Mouse (Mus musculus) liver, adult 2 months (tissue): ENCODE data around the gene Tstd2. TPM values are rescaled to one million over a fixed set of nuclear protein-coding genes. Genes with fewer than 3 reads are reported as not detected.

Source experiments
- DNase-seq: peaks from one replicate; pipeline ENCODE4 v3.0.0-alpha.2; 2011; ENCODE audit warnings: low read depth, low spot score; ENCODE audit errors: extremely low read depth
- H3K27ac ChIP-seq: fragments of 200-500 bp; replicated peaks from 2 replicates; pipeline ENCODE4 v1.5.1; 2012; ENCODE audit warnings: low read depth, mild to moderate bottlenecking, control low read depth, inconsistent platforms, low read length; ENCODE audit not compliant: insufficient read depth
- H3K27me3 ChIP-seq: fragments of 200-500 bp; 2 replicates; pipeline ENCODE4 v1.6.1; 2012; ENCODE audit warnings: mild to moderate bottlenecking, moderate library complexity, low read length, inconsistent platforms; ENCODE audit not compliant: control insufficient read depth, insufficient read depth
- H3K36me3 ChIP-seq: fragments of 200-500 bp; 2 replicates; pipeline ENCODE4 v1.6.1; 2012; ENCODE audit warnings: low read length, inconsistent platforms; ENCODE audit not compliant: control insufficient read depth, insufficient read depth
- H3K4me1 ChIP-seq: fragments of 200-500 bp; 2 replicates; pipeline ENCODE4 v1.6.1; 2011; ENCODE audit warnings: low read length; ENCODE audit not compliant: control insufficient read depth, insufficient read depth
- H3K4me3 ChIP-seq: fragments of 200-500 bp; 2 replicates; pipeline ENCODE4 v1.5.1; 2011; ENCODE audit warnings: low read depth, mild to moderate bottlenecking, control low read depth, low read length, moderate library complexity; ENCODE audit not compliant: insufficient read depth
- H3K79me2 ChIP-seq: fragments of 200-500 bp; 2 replicates; pipeline ENCODE4 v1.6.1; 2012; ENCODE audit warnings: inconsistent platforms, mild to moderate bottlenecking, low read length, moderate library complexity; ENCODE audit not compliant: control insufficient read depth, insufficient read depth
- H3K9ac ChIP-seq: fragments of 200-500 bp; 2 replicates; pipeline ENCODE4 v1.6.1; 2012; ENCODE audit warnings: low read depth, mild to moderate bottlenecking, control low read depth, inconsistent platforms, low read length
- CTCF ChIP-seq: fragments of 200-500 bp; IDR thresholded peaks from 2 replicates; pipeline ENCODE4 v1.5.1; 2011; ENCODE audit warnings: low read depth, low read length, control low read depth
- POLR2A ChIP-seq: fragments of 200-500 bp; IDR thresholded peaks from 2 replicates; pipeline ENCODE4 v1.6.1; 2011; ENCODE audit warnings: low read length, control low read depth; ENCODE audit not compliant: insufficient read depth; ENCODE audit errors: extremely low read depth
- WGBS: fragments of 180-500 bp; shearing (Covaris S2); methylation state at CpG from one replicate; pipeline ENCODE4 v1.1.7; 2018; 5-methylcytosine and 5-hydroxymethylcytosine counted together
- polyA plus RNA-seq: library from polyadenylated mRNA; depleted of rRNA; stranded (reverse); fragments of >200 nt; gene quantifications from 2 replicates; pipeline ENCODE4 v1.2.3, GENCODE M21; 2012
- total RNA-seq: library from RNA; depleted of rRNA; stranded (reverse); fragments of >200 nt; gene quantifications from 2 replicates; pipeline ENCODE4 v1.2.3, GENCODE M21; 2014

The Tstd2 gene
- total and polyA plus RNA-seq, 2 experiments: 10.5 to 13.0 TPM

DNA sequence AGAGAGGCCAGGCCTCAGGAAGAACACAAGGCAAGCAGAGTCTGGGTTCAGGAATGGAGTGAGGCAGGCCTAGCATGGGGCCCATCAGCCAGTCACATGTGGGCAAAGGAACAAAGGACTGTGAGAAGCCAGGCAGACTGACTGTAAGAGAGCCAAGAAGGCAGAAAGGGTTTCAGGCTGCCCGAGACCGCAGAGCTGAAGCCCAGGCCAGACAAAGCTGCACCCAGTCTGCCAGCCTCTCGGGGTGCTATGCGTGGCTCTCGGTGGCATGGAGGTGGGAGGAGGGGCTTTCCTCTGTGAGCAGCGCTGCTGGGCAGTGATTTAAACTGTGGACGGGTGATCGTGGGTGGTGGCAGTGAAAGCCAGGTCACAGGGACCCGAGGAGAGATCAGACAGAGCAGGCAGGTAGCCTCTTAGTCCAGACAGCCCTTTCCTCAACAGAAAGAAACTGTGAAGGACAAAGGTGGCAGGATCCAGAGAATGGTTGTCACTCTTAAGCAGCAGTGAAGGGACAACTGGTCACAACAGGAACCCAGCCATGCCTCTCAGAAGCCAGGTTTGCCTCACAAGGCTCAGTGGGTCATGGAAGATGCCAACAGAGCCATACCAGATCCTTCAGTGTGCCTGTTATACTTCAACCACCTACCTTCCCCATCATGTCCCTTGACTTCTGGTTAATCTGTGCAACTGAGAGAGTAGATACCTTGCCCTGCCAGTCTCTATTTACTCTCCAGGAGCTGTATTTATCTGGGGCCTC is 53.9 kb downstream of the Tstd2 start:
- Histone ChIP-seq H3K4me1 (no peaks in the 10 kb centered on the region), H3K4me3 (no peak overlapping the region), H3K79me2 (no peaks in the 10 kb centered on the region), H3K9ac (no peak overlapping the region), H3K36me3 (no peaks in the 10 kb centered on the region), H3K27me3 (no peaks in the 10 kb centered on the region), H3K27ac (no peak overlapping the region)
- no peak for DNase-seq
- 81% methylated on average over 9 of the region's 9 CpGs for WGBS
- TF ChIP-seq POLR2A: no peak
- no peak for TF ChIP-seq CTCF

DNA sequence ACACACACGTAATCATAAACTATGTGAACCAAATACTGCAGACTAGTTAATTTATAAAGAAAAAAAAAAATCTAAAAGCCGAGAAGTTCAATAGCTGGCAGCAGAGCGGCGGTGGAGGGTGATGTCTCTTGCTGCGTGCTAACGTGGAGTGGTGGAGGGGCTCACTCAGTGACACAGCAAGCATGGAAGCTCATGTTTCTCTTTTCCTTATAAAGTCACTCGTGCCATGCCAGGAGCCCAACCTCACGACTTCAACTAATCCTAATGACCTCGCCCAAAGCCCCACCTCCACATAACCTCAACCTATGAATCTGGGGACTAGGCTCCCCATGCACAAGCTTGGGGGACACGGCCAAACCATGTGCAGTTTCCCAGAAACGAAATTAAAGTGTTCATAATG is 55.9 kb downstream of the Tstd2 start:
- no peak overlapping the region for H3K4me3 ChIP-seq
- no peak for DNase-seq
- no peaks in the 10 kb centered on the region for H3K4me1 ChIP-seq
- H3K36me3 ChIP-seq: no peaks in the 10 kb centered on the region
- no peaks in the 10 kb centered on the region for H3K27me3 ChIP-seq
- no peak overlapping the region for H3K27ac ChIP-seq
- no peaks in the 10 kb centered on the region for H3K79me2 ChIP-seq
- TF ChIP-seq POLR2A (no peak), CTCF (no peak)
- 78% methylated on average over 11 of the region's 11 CpGs for WGBS
- H3K9ac ChIP-seq: no peak overlapping the region

DNA sequence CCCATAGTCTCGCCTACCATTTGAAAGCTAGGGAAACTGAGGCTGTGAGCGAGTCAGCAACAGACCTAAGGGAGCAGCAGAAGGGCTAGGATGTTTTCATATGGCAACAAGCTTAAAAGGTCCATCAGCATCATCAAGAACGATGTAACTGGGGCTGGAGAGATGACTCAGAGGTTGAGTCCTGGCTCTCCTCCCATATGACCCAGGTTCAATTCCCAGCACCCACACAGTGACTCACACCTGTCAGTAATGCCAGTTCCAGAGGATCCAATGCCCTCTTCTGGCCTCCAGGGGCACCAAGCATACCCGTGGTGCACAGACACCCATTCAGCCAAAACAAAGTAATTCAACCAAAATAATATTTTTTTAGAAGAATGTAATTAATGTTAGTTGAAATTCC is 58.2 kb downstream of the Tstd2 start:
- no peaks in the 10 kb centered on the region for H3K27me3 ChIP-seq
- no peak overlapping the region for H3K9ac ChIP-seq
- no peak overlapping the region for H3K4me3 ChIP-seq
- H3K79me2 ChIP-seq: no peaks in the 10 kb centered on the region
- no peaks in the 10 kb centered on the region for H3K4me1 ChIP-seq
- TF ChIP-seq POLR2A (no peak), CTCF (no peak)
- WGBS: 78% methylated on average over 4 of the region's 4 CpGs
- no peak for DNase-seq
- H3K27ac ChIP-seq: no peak overlapping the region
- no peaks in the 10 kb centered on the region for H3K36me3 ChIP-seq

DNA sequence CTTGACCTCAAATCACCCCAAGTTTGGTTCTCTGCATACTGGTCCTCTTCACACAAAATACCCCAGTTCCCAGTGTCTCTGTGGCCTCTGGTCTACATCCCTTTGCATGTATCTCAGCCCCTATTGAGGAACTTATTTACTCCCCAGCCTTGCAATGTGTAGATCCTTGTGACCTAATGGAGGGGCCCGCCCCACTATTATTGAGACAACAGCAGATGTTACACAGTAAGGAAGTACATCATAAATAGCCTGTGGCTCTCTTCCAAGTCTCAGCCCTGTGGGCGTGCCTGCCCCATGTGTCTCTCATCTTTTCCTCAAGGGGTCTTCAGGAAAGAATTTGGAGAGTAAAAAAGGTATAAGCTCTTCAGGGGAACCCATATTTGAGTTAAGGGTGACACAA is 61.6 kb downstream of the Tstd2 start:
- H3K4me1 ChIP-seq: no peaks in the 10 kb centered on the region
- no peak overlapping the region for H3K27ac ChIP-seq
- no peak overlapping the region for H3K9ac ChIP-seq
- no peak for TF ChIP-seq POLR2A
- TF ChIP-seq CTCF: no peak
- WGBS: 62% methylated on average over 2 of the region's 2 CpGs
- H3K79me2 ChIP-seq: no peaks in the 10 kb centered on the region
- no peak for DNase-seq
- no peaks in the 10 kb centered on the region for H3K27me3 ChIP-seq
- no peak overlapping the region for H3K4me3 ChIP-seq
- no peaks in the 10 kb centered on the region for H3K36me3 ChIP-seq

DNA sequence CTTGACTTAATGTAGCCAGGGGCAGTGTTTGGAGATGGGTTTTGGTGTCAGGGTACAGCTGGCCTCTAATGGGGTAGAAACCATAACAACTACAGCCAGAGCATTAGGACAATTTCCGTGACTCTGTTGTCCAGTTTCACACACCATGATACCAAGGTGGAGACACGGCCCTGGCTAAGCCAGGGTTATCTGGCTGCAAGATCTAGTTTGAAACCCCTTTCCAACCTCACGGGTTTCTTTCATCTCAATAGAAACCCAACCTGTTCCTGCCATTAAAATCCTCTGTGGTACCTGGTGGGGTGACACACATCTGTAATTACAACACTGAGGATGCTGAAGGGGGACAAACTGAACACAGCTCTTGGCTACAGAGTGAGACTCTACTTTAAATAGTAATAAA is 62.8 kb downstream of the Tstd2 start:
- 77% methylated on average over 3 of the region's 3 CpGs for WGBS
- Histone ChIP-seq H3K4me1 (no peaks in the 10 kb centered on the region), H3K27ac (no peak overlapping the region), H3K36me3 (no peaks in the 10 kb centered on the region), H3K27me3 (no peaks in the 10 kb centered on the region), H3K4me3 (no peak overlapping the region), H3K9ac (no peak overlapping the region), H3K79me2 (no peaks in the 10 kb centered on the region)
- DNase-seq: no peak
- TF ChIP-seq POLR2A: no peak
- no peak for TF ChIP-seq CTCF

DNA sequence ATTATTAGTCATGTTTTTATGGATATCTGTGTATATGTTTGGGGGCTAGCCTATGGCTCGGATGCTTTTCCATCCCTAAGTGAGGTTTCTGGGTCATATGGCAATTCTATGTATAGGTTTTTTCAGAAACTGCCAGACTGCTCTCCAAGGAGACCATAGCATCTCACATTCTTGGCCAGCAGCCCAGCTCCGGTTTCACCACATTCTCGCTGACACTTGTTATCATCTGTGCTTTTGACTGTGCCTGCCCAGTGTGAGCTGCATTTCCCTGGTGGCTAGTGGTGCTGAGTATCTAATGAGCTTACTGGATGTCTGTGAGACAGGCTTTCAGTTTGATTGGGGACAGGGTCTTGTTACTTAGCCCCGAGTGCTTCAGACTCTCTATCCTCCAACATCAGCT is 64.8 kb downstream of the Tstd2 start:
- H3K4me3 ChIP-seq: no peak overlapping the region
- H3K4me1 ChIP-seq: no peaks in the 10 kb centered on the region
- 59% methylated on average over 4 of the region's 4 CpGs for WGBS
- no peak for DNase-seq
- H3K79me2 ChIP-seq: no peaks in the 10 kb centered on the region
- H3K27me3 ChIP-seq: no peaks in the 10 kb centered on the region
- no peak for TF ChIP-seq POLR2A
- no peak for TF ChIP-seq CTCF
- no peaks in the 10 kb centered on the region for H3K36me3 ChIP-seq
- no peak overlapping the region for H3K9ac ChIP-seq
- no peak overlapping the region for H3K27ac ChIP-seq
